Mouse (Mus musculus): ENCODE measurements around the gene Sdhb. TPM values are rescaled to one million over a fixed set of nuclear protein-coding genes. Genes with fewer than 3 reads are reported as not detected.

Sdhb gene
- polyA plus RNA-seq, 1 experiment from 2014 or later = 438 TPM

DNA sequence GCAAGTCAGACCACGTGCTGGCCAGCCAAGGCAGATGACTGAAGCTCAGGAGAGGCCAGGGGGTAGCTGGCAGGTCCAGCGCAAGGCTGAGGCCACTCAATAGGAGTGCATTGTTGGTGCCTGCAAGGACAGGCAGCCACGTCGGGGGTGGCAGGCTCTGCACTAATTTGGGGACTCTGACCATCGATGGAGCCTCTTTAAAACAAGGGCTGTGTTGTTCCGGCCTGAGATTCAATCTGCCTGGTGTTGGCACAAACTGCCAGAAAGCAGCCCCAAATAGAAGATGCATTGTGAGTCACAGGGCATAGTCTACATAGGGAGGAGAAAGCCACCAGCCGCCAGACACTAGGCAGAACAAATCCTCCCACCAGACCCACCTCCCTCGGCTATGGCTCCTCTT lies 31.3 kb upstream of the Sdhb start:
- DNase-seq (ENCODE audit: low spot score) = no peak
- Histone ChIP-seq H3K9me3 (no peaks in the 10 kb centered on the region), H3K36me3 (replicated peaks) (no peaks in the 10 kb centered on the region), H3K4me1 (peaks cover 46% of the 10 kb centered on the region), H3K27me3 (replicated peaks; ENCODE audit: low read depth, poor library complexity, severe bottlenecking) (no peaks in the 10 kb centered on the region), H3K27ac (replicated peaks) (no peak overlapping the region), H3K4me3 (no peak overlapping the region)
- 40% methylated on average over 8 of the region's 8 CpGs for WGBS

DNA sequence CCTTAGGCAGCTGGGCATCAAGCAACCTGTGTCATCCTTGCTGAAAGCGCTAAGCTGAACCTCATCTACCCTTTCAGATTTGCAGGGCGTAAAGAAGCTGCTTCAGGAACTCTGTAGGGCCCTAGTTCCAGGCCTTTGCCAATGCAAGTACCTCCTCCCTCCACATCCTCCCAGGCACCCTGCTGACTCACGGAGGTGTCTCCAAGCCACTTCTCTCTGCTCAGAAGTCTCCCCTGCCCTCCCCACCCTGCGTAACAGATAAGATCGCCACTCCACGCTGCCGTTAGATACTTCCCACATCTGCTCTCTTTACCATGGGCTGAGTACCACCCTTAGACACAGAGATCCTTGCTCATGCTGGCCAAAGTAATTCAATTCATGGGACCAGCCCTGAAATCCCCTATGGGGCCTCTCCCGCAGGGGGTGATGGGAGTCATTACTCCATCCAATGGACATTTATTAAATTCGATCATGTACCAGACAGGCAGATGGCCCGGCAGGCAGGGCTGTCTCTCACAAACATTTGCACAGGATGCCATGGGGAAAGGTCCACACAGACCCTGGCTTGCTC lies 30.0 kb upstream of the Sdhb start:
- H3K27me3 ChIP-seq (replicated peaks; ENCODE audit: low read depth, poor library complexity, severe bottlenecking) = no peaks in the 10 kb centered on the region
- H3K4me3 ChIP-seq = no peak overlapping the region
- H3K27ac ChIP-seq (replicated peaks) = 0 out of 2 replicates have a peak overlapping the region, but pooled peaks have one; percentile 51
- 80% methylated on average over 10 of the region's 10 CpGs for WGBS
- H3K4me1 ChIP-seq = peaks cover 43% of the 10 kb centered on the region
- no peaks in the 10 kb centered on the region for H3K36me3 ChIP-seq (replicated peaks)
- no peaks in the 10 kb centered on the region for H3K9me3 ChIP-seq
- no peak for DNase-seq (ENCODE audit: low spot score)

GRCm38 (mm10) chr4:140935643-140936042 lies 25.4 kb upstream of the Sdhb start:
- Histone ChIP-seq H3K27ac (replicated peaks) (peak overlapping the region; percentile 48; the same call in 1 of the 2 replicates), H3K9me3 (peaks cover 11% of the 10 kb centered on the region; the same call in 1 of the 2 replicates), H3K27me3 (replicated peaks; ENCODE audit: low read depth, poor library complexity, severe bottlenecking) (no peaks in the 10 kb centered on the region), H3K36me3 (replicated peaks) (no peaks in the 10 kb centered on the region), H3K4me3 (no peak overlapping the region), H3K4me1 (peaks cover 14% of the 10 kb centered on the region)
- no peak for DNase-seq (ENCODE audit: low spot score)
- 82% methylated on average over 9 of the region's 9 CpGs for WGBS

- Histone ChIP-seq H3K36me3 (replicated peaks) (no peaks in the 10 kb centered on the region), H3K4me3 (no peak overlapping the region), H3K27ac (replicated peaks) (no peak overlapping the region), H3K4me1 (peaks cover 21% of the 10 kb centered on the region), H3K27me3 (replicated peaks; ENCODE audit: low read depth, poor library complexity, severe bottlenecking) (no peaks in the 10 kb centered on the region), H3K9me3 (no peaks in the 10 kb centered on the region)
- DNase-seq (ENCODE audit: low spot score) = no peak
- 89% methylated on average over 12 of the region's 12 CpGs for WGBS
These were observed 16.6 kb upstream of the Sdhb start for GRCm38 (mm10) chr4:140944356-140944755.

- Histone ChIP-seq H3K4me1 (peaks cover 21% of the 10 kb centered on the region), H3K9me3 (no peaks in the 10 kb centered on the region), H3K27me3 (replicated peaks; ENCODE audit: low read depth, poor library complexity, severe bottlenecking) (no peaks in the 10 kb centered on the region), H3K36me3 (replicated peaks) (no peaks in the 10 kb centered on the region), H3K4me3 (no peak overlapping the region), H3K27ac (replicated peaks) (no peak overlapping the region)
- no peak for DNase-seq (ENCODE audit: low spot score)
- 93% methylated on average over 5 of the region's 5 CpGs for WGBS
These were observed 16.0 kb upstream of the Sdhb start for GRCm38 (mm10) chr4:140944961-140945442.

GRCm38 (mm10) chr4:140945571-140945970 lies 15.4 kb upstream of the Sdhb start:
- peaks cover 21% of the 10 kb centered on the region for H3K4me1 ChIP-seq
- 94% methylated on average over 4 of the region's 4 CpGs for WGBS
- DNase-seq (ENCODE audit: low spot score) = no peak
- H3K27ac ChIP-seq (replicated peaks) = no peak overlapping the region
- no peak overlapping the region for H3K4me3 ChIP-seq
- no peaks in the 10 kb centered on the region for H3K27me3 ChIP-seq (replicated peaks; ENCODE audit: low read depth, poor library complexity, severe bottlenecking)
- no peaks in the 10 kb centered on the region for H3K9me3 ChIP-seq
- H3K36me3 ChIP-seq (replicated peaks) = no peaks in the 10 kb centered on the region

- Histone ChIP-seq H3K27ac (replicated peaks) (no peak overlapping the region; the same call in 1 of the 2 replicates), H3K9me3 (no peaks in the 10 kb centered on the region), H3K36me3 (replicated peaks) (no peaks in the 10 kb centered on the region), H3K27me3 (replicated peaks; ENCODE audit: low read depth, poor library complexity, severe bottlenecking) (no peaks in the 10 kb centered on the region), H3K4me1 (peaks cover 21% of the 10 kb centered on the region), H3K4me3 (no peak overlapping the region)
- DNase-seq (ENCODE audit: low spot score) = no peak
- 78% methylated on average over 4 of the region's 4 CpGs for WGBS
These were observed 15.0 kb upstream of the Sdhb start for GRCm38 (mm10) chr4:140946048-140946447.

GRCm38 (mm10) chr4:140946580-140947205 lies 14.3 kb upstream of the Sdhb start:
- no peaks in the 10 kb centered on the region for H3K36me3 ChIP-seq (replicated peaks)
- 85% methylated on average over 14 of the region's 14 CpGs for WGBS
- no peak overlapping the region for H3K4me3 ChIP-seq
- DNase-seq (ENCODE audit: low spot score) = no peak
- peaks cover 21% of the 10 kb centered on the region for H3K4me1 ChIP-seq
- no peaks in the 10 kb centered on the region for H3K9me3 ChIP-seq
- no peaks in the 10 kb centered on the region for H3K27me3 ChIP-seq (replicated peaks; ENCODE audit: low read depth, poor library complexity, severe bottlenecking)
- H3K27ac ChIP-seq (replicated peaks) = no peak overlapping the region; the same call in 1 of the 2 replicates

DNA sequence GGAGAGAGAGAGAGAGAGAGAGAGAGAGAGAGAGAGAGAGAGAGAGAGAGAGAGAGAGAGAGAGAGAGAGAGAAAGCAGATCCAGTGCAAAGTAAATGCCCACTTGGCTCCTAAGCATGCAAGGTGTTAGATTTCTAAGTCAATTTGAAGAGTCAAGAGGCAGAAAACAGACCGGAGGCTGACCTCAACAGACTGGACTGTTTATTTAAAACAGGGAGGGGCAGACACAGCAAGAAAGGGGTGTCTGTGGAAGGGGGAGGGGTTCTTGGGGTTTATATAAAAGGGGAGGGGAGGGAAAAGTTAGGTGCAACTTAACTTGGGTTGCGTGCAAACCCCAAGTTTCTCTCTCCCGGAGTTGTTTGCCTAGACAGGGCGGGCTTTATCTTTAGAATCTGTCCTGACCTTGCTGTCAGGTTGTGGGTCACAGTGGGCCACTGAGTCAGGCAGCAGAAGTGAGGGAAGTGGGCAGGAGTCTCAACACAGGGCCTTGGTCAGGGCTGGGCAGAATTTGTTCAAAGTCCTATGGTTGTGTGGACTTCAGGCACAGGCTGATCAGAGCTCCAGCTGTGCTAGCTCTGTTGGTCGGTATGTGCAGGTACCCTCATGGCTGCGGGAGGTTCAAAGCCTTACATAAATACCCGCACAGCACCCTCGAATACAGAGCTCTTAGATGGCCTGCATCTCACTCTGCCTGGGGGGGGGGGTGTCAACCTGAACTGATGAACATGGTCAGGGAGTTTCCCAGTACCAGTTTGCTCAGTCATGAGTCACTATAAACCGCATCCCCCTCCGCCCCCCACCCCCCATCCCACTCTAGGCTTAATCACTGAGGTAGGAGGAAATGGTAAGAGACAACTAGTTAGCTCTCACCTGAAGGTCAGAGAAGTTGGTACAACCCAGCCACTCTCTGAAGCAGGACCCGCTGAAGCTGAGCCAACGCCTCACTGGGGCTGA lies 13.2 kb upstream of the Sdhb start:
- DNase-seq (ENCODE audit: low spot score) = no peak
- 81% methylated on average over 12 of the region's 12 CpGs for WGBS
- Histone ChIP-seq H3K4me1 (peaks cover 26% of the 10 kb centered on the region), H3K9me3 (no peaks in the 10 kb centered on the region), H3K27me3 (replicated peaks; ENCODE audit: low read depth, poor library complexity, severe bottlenecking) (no peaks in the 10 kb centered on the region), H3K27ac (replicated peaks) (no peak overlapping the region), H3K4me3 (no peak overlapping the region), H3K36me3 (replicated peaks) (no peaks in the 10 kb centered on the region)

GRCm38 (mm10) chr4:140948481-140948880 lies 12.5 kb upstream of the Sdhb start:
- no peak for DNase-seq (ENCODE audit: low spot score)
- Histone ChIP-seq H3K4me1 (peaks cover 26% of the 10 kb centered on the region), H3K4me3 (no peak overlapping the region), H3K27ac (replicated peaks) (no peak overlapping the region), H3K27me3 (replicated peaks; ENCODE audit: low read depth, poor library complexity, severe bottlenecking) (no peaks in the 10 kb centered on the region), H3K36me3 (replicated peaks) (no peaks in the 10 kb centered on the region), H3K9me3 (no peaks in the 10 kb centered on the region)
- 88% methylated on average over 6 of the region's 6 CpGs for WGBS

- DNase-seq (ENCODE audit: low spot score) = no peak
- no peaks in the 10 kb centered on the region for H3K36me3 ChIP-seq (replicated peaks)
- no peak overlapping the region for H3K4me3 ChIP-seq
- H3K27ac ChIP-seq (replicated peaks) = no peak overlapping the region
- no peaks in the 10 kb centered on the region for H3K27me3 ChIP-seq (replicated peaks; ENCODE audit: low read depth, poor library complexity, severe bottlenecking)
- no peaks in the 10 kb centered on the region for H3K9me3 ChIP-seq
- H3K4me1 ChIP-seq = peaks cover 26% of the 10 kb centered on the region
- WGBS = 79% methylated on average over 8 of the region's 8 CpGs
These were observed 12.0 kb upstream of the Sdhb start for GRCm38 (mm10) chr4:140949052-140949451.

DNA sequence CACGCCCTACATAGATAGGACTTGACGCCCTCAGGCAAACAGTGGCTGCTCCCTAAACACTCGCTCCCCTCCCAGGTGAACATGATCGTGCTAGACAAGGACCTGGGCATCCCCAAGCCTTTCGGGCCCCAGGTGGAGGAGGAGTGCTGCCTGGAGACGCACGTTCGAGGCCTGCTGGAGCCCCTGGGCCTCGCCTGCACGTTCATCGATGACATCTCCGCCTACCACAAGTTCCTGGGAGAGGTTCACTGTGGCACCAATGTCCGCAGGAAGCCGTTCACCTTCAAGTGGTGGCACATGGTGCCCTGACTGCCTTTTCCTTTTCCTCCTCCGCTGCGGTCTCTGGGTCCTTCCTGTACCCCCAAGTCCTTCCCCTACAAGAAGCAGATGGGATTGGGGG lies 11.4 kb upstream of the Sdhb start:
- no peak for DNase-seq (ENCODE audit: low spot score)
- no peak overlapping the region for H3K4me3 ChIP-seq
- WGBS = 84% methylated on average over 16 of the region's 16 CpGs
- H3K9me3 ChIP-seq = no peaks in the 10 kb centered on the region
- peaks cover 26% of the 10 kb centered on the region for H3K4me1 ChIP-seq
- H3K36me3 ChIP-seq (replicated peaks) = no peaks in the 10 kb centered on the region
- no peak overlapping the region for H3K27ac ChIP-seq (replicated peaks)
- H3K27me3 ChIP-seq (replicated peaks; ENCODE audit: low read depth, poor library complexity, severe bottlenecking) = no peaks in the 10 kb centered on the region

Measured in embryonic facial prominence, embryonic 10.5 days (tissue).